ENCODE assay signal across 10 mouse cellular contexts in the genomic region with DNA sequence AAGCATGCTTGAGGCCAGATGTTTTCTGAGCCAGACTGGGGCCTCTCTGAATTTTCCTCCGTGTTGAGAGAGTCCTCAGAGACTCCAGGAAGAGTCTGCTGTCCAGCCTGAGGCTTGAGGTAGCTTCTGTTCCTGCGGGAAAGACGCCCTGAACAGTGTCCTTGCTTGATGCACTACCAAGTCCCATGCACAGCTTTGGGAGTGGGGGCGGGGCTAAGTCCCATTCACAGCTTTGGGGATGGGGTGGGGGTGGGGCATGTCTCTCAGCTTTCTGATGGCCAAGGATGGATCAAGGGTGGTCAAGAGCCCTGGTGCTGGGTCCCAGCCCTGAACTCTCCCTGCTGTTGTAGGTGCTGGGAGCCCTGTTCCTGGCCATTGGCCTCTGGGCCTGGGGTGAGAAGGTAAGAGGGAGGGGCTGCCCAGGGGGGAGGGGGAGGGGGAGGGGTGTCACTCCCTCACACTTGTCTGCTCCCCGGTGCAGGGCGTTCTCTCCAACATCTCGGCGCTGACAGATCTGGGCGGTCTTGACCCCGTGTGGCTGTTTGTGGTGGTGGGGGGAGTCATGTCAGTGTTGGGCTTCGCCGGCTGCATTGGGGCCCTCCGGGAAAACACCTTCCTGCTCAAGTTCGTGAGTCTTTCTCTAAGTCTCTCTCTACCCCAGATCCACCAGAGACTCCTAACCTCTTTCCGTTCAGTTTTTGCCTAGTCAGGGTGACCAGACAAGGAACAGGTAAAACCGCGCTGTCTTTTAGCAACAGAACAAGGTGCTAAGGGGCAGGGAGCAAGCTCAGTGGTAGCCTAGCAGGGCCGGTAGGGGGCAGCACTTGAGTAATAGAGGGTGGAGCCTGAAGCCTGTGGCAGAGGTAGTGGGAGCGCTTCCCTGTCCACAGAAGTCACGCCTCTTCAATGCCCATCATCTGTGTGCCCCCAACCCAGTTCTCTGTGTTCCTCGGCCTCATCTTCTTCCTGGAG. TPM values are rescaled to one million over a fixed set of nuclear protein-coding genes. Genes with fewer than 3 reads are reported as not detected.
A peak's percentile ranks its signal among the peaks of the same experiment; 100 is the strongest.
DNase-seq lines count a peak whose midpoint lies in the region; ATAC-seq and TF ChIP-seq lines count a peak whose summit lies in the region.
"Had no signal": no experiment of that assay in that cellular context is flagged by ENCODE, and none has a peak within 500 bp of the region (broad histone marks: within the 10 kb centered on the region; RNA-seq: fewer than 3 reads in every experiment).

No protein-coding gene starts in this region.

- H3K9me3 ChIP-seq in lung, embryonic 14.5 days (ENCODE audit: low read depth, low read length): no peaks in the 10 kb centered on the region
- H3K9me3 ChIP-seq: embryonic facial prominence, embryonic 12.5 days had no signal

- no peak for ATAC-seq in lung, embryonic 14.5 days (ENCODE audit: insufficient read depth)
- ATAC-seq in activated CD4-positive, CD25-positive, alpha-beta regulatory T cell, adult 4 months: no peak

- DNase-seq in embryo, embryonic 10 days (ENCODE audit: low spot score): peak; percentile 51
- no peak for DNase-seq in embryo, embryonic 11 days
- peak; percentile 34 for DNase-seq in lung, embryonic 14.5 days
- DNase-seq in lung, adult 18-20 months: no peak
- peak; percentile 89 for DNase-seq in R1 (ENCODE audit: low read depth, low spot score)
- DNase-seq in natural killer cell, adult 2 months (ENCODE audit: low spot score in 2 of 2): peak; percentile 21 to 29
- DNase-seq in right cerebral cortex, adult 18-20 months: no peak

- peaks cover 11% of the 10 kb centered on the region; the same call in 1 of the 2 replicates for H3K27me3 ChIP-seq in lung, embryonic 14.5 days (ENCODE audit: insufficient read depth, low read length)

- H3K4me2 ChIP-seq in lung, embryonic 14.5 days: no peak overlapping the region
- H3K4me2 ChIP-seq: embryonic facial prominence, embryonic 12.5 days had no signal

- no peak overlapping the region for H3K4me3 ChIP-seq in lung, embryonic 14.5 days (ENCODE audit: low read depth, low read length)
- H3K4me3 ChIP-seq: embryonic facial prominence, embryonic 12.5 days had no signal

- peak; percentile 42; the same call in 1 of the 2 replicates for TF ChIP-seq CTCF in lung, embryonic 14.5 days (IDR thresholded peaks at IDR 0.05; ENCODE audit: low read depth)

- H3K27ac ChIP-seq in lung, embryonic 14.5 days (ENCODE audit: low read depth): no peak overlapping the region
- H3K27ac ChIP-seq: embryonic facial prominence, embryonic 12.5 days had no signal

- H3K36me3 ChIP-seq in lung, embryonic 14.5 days (ENCODE audit: insufficient read depth): no peaks in the 10 kb centered on the region
- H3K36me3 ChIP-seq: embryonic facial prominence, embryonic 12.5 days had no signal

- no peaks in the 10 kb centered on the region; the same call in 1 of the 2 replicates for H3K4me1 ChIP-seq in lung, embryonic 14.5 days (ENCODE audit: insufficient read depth)

- WGBS in lung, embryonic 14.5 days: 13% methylated on average over 21 of the region's 21 CpGs

- no peak overlapping the region for H3K9ac ChIP-seq in lung, embryonic 14.5 days
- H3K9ac ChIP-seq: embryonic facial prominence, embryonic 12.5 days had no signal

RNA-seq across cellular contexts. Expression of a gene that starts 3.4 kb away (rescaled TPM):
- 6.5 and 8.7 TPM in 2 replicates for polyA plus RNA-seq in lung, embryonic 14.5 days (2014; fragmentation: Nextera tagmentation; extraction: Ambion mirVana)
- polyA plus RNA-seq in activated CD4-positive, CD25-positive, alpha-beta regulatory T cell, adult 4 months (2017; shearing (Covaris generic)): 1 to 10 TPM; 1.5 to 2.2 TPM

RNA-seq across cellular contexts. Expression of a gene that starts 8.7 kb away (rescaled TPM):
- polyA plus RNA-seq in lung, embryonic 14.5 days (2014; fragmentation: Nextera tagmentation; extraction: Ambion mirVana): not detected in 2 replicates
- not detected for polyA plus RNA-seq in activated CD4-positive, CD25-positive, alpha-beta regulatory T cell, adult 4 months (2017; shearing (Covaris generic))
- polyA plus RNA-seq: embryonic facial prominence, embryonic 12.5 days; gonadal fat pad, adult 2 months had no signal

RNA-seq across cellular contexts. Expression of a gene that starts 26.1 kb away (rescaled TPM):
- not detected in 2 replicates for polyA plus RNA-seq in lung, embryonic 14.5 days (2014; fragmentation: Nextera tagmentation; extraction: Ambion mirVana)
- polyA plus RNA-seq in activated CD4-positive, CD25-positive, alpha-beta regulatory T cell, adult 4 months (2017; shearing (Covaris generic)): under 1 TPM; 0.33 to 0.62 TPM
- polyA plus RNA-seq: gonadal fat pad, adult 2 months had no signal

RNA-seq across cellular contexts. Expression of a gene that starts 42.9 kb away (rescaled TPM):
- 0.34 and 0.53 TPM in 2 replicates for polyA plus RNA-seq in lung, embryonic 14.5 days (2014; fragmentation: Nextera tagmentation; extraction: Ambion mirVana)
- polyA plus RNA-seq in activated CD4-positive, CD25-positive, alpha-beta regulatory T cell, adult 4 months (2017; shearing (Covaris generic)): not detected

Comparison
In these comparisons a context has a peak if more than half of its experiments do, and no peak if none do; other contexts are left out.
1. DNase-seq: peak in embryo, embryonic 10 days (single experiment), lung, embryonic 14.5 days (single experiment), R1 (single experiment) and natural killer cell, adult 2 months (2 of 2); none in embryo, embryonic 11 days (single experiment), lung, adult 18-20 months (0 of 2) and right cerebral cortex, adult 18-20 months (single experiment).